In genomic region chr11:113147535-113148197, GRCm38 (mm10) we compare ENCODE assay signal across 10 mouse cellular contexts.
A peak's percentile ranks its signal among the peaks of the same experiment; 100 is the strongest.
DNase-seq lines count a peak whose midpoint lies in the region; ATAC-seq and TF ChIP-seq lines count a peak whose summit lies in the region.
"Had no signal": no experiment of that assay in that cellular context is flagged by ENCODE, and none has a peak within 500 bp of the region (broad histone marks: within the 10 kb centered on the region; RNA-seq: fewer than 3 reads in every experiment).

No protein-coding gene starts in this region.

- intact Hi-C loops in heart, postnatal 36 days (cut with DNase I): no loop called here

- H3K9me3 ChIP-seq in heart, embryonic 15.5 days (replicated peaks): no peaks in the 10 kb centered on the region
- H3K9me3 ChIP-seq in midbrain, embryonic 10.5 days (replicated peaks): no peaks in the 10 kb centered on the region
- no peaks in the 10 kb centered on the region for H3K9me3 ChIP-seq in midbrain, postnatal 0 days (ENCODE audit: low read length)
- H3K9me3 ChIP-seq in hindbrain, embryonic 16.5 days (ENCODE audit: control insufficient read depth, low read length): no peaks in the 10 kb centered on the region
- H3K9me3 ChIP-seq in liver, postnatal 0 days (ENCODE audit: low read length): no peaks in the 10 kb centered on the region
- H3K9me3 ChIP-seq: embryonic facial prominence, embryonic 15.5 days had no signal

- H3K4me3 ChIP-seq in heart, embryonic 15.5 days: no peak overlapping the region
- no peak overlapping the region for H3K4me3 ChIP-seq in midbrain, embryonic 10.5 days
- no peak overlapping the region for H3K4me3 ChIP-seq in midbrain, postnatal 0 days (ENCODE audit: low read depth, low read length)
- no peak overlapping the region for H3K4me3 ChIP-seq in hindbrain, embryonic 16.5 days (ENCODE audit: low read length)
- no peak overlapping the region for H3K4me3 ChIP-seq in liver, postnatal 0 days (ENCODE audit: low read depth, low read length)
- H3K4me3 ChIP-seq: embryonic facial prominence, embryonic 15.5 days had no signal

- no peak for TF ChIP-seq EP300 in liver, postnatal 0 days (IDR thresholded peaks at IDR 0.05; ENCODE audit: low read depth)

- 0 out of 2 replicates have a peak overlapping the region, but pooled peaks have one; percentile 15 for H3K27ac ChIP-seq in heart, embryonic 15.5 days
- peak overlapping the region; percentile 59; the same call in 1 of the 2 replicates for H3K27ac ChIP-seq in midbrain, embryonic 10.5 days (replicated peaks)
- H3K27ac ChIP-seq in midbrain, postnatal 0 days (ENCODE audit: low read depth, low read length): no peak overlapping the region
- H3K27ac ChIP-seq in hindbrain, embryonic 16.5 days (ENCODE audit: low read depth, low read length): peak overlapping the region; percentile 26; the same call in 1 of the 2 replicates
- H3K27ac ChIP-seq in liver, postnatal 0 days (ENCODE audit: low read depth): no peak overlapping the region
- H3K27ac ChIP-seq: embryonic facial prominence, embryonic 15.5 days had no signal

- H3K9ac ChIP-seq in heart, embryonic 15.5 days: no peak overlapping the region
- no peak overlapping the region for H3K9ac ChIP-seq in midbrain, postnatal 0 days (replicated peaks; ENCODE audit: low read length, poor library complexity, severe bottlenecking)
- no peak overlapping the region for H3K9ac ChIP-seq in hindbrain, embryonic 16.5 days (ENCODE audit: low read depth, low read length)
- H3K9ac ChIP-seq in liver, postnatal 0 days (replicated peaks): no peak overlapping the region
- H3K9ac ChIP-seq: embryonic facial prominence, embryonic 15.5 days had no signal

- WGBS in heart, embryonic 15.5 days: 63% methylated on average over 17 of the region's 17 CpGs
- 83% methylated on average over 17 of the region's 17 CpGs for WGBS in midbrain, embryonic 10.5 days
- WGBS in midbrain, postnatal 0 days: 69% methylated on average over 17 of the region's 17 CpGs
- 52% methylated on average over 17 of the region's 17 CpGs for WGBS in hindbrain, embryonic 16.5 days
- 58% methylated on average over 17 of the region's 17 CpGs for WGBS in liver, postnatal 0 days (ENCODE audit: insufficient replicate concordance)

- H3K27me3 ChIP-seq in heart, embryonic 15.5 days: no peaks in the 10 kb centered on the region
- no peaks in the 10 kb centered on the region for H3K27me3 ChIP-seq in midbrain, embryonic 10.5 days (ENCODE audit: low read depth, poor library complexity, severe bottlenecking)
- no peaks in the 10 kb centered on the region for H3K27me3 ChIP-seq in midbrain, postnatal 0 days (ENCODE audit: insufficient read depth, low read length)
- no peaks in the 10 kb centered on the region for H3K27me3 ChIP-seq in hindbrain, embryonic 16.5 days (replicated peaks; ENCODE audit: control insufficient read depth, insufficient read depth, low read length)
- no peaks in the 10 kb centered on the region for H3K27me3 ChIP-seq in liver, postnatal 0 days (ENCODE audit: insufficient read depth, low read length)
- H3K27me3 ChIP-seq: embryonic facial prominence, embryonic 15.5 days had no signal

- TF ChIP-seq CTCF in midbrain, postnatal 0 days (IDR thresholded peaks at IDR 0.05): no peak
- no peak for TF ChIP-seq CTCF in liver, postnatal 0 days (IDR thresholded peaks at IDR 0.05; ENCODE audit: low read depth)

- H3K4me2 ChIP-seq in heart, embryonic 15.5 days: no peak overlapping the region
- H3K4me2 ChIP-seq in midbrain, postnatal 0 days (ENCODE audit: low read depth, low read length, poor library complexity, severe bottlenecking): no peak overlapping the region
- no peak overlapping the region for H3K4me2 ChIP-seq in hindbrain, embryonic 16.5 days (ENCODE audit: low read length)
- H3K4me2 ChIP-seq in liver, postnatal 0 days (ENCODE audit: low read depth, low read length): peak overlapping the region; percentile 4; the same call in 1 of the 2 replicates
- H3K4me2 ChIP-seq: embryonic facial prominence, embryonic 15.5 days had no signal

- H3K36me3 ChIP-seq in heart, embryonic 15.5 days: no peaks in the 10 kb centered on the region
- H3K36me3 ChIP-seq in midbrain, embryonic 10.5 days: 0 out of 2 replicates have a peak, but pooled peaks cover 3% of the 10 kb centered on the region
- H3K36me3 ChIP-seq in midbrain, postnatal 0 days (ENCODE audit: insufficient read depth, low read length): no peaks in the 10 kb centered on the region
- no peaks in the 10 kb centered on the region for H3K36me3 ChIP-seq in hindbrain, embryonic 16.5 days (ENCODE audit: control insufficient read depth, insufficient read depth, low read length)
- no peaks in the 10 kb centered on the region for H3K36me3 ChIP-seq in liver, postnatal 0 days (replicated peaks; ENCODE audit: insufficient read depth, low read length)
- H3K36me3 ChIP-seq: embryonic facial prominence, embryonic 15.5 days had no signal

- peaks cover 19% of the 10 kb centered on the region for H3K4me1 ChIP-seq in heart, embryonic 15.5 days (replicated peaks)
- peaks cover 42% of the 10 kb centered on the region for H3K4me1 ChIP-seq in midbrain, embryonic 10.5 days
- peaks cover 6% of the 10 kb centered on the region for H3K4me1 ChIP-seq in midbrain, postnatal 0 days (ENCODE audit: insufficient read depth, low read length)
- H3K4me1 ChIP-seq in hindbrain, embryonic 16.5 days (ENCODE audit: control insufficient read depth, insufficient read depth, low read depth, low read length): peaks cover 31% of the 10 kb centered on the region
- 0 out of 2 replicates have a peak, but pooled peaks cover 2% of the 10 kb centered on the region for H3K4me1 ChIP-seq in liver, postnatal 0 days (ENCODE audit: insufficient read depth)

- ATAC-seq in heart, embryonic 15.5 days (replicated peaks; ENCODE audit: insufficient number of reproducible peaks, insufficient read depth, low FRiP score, low read depth): no peak
- no peak for ATAC-seq in midbrain, postnatal 0 days (ENCODE audit: low FRiP score)
- ATAC-seq in hindbrain, embryonic 16.5 days: peak; percentile 37; the same call in 1 of the 2 replicates
- no peak for ATAC-seq in liver, postnatal 0 days
- ATAC-seq in frontal cortex, adult (ENCODE audit: low TSS enrichment): no peak

- DNase-seq in heart, postnatal 36 days: no peak
- DNase-seq in midbrain, embryonic 10.5 days (ENCODE audit: low spot score): no peak
- no peak for DNase-seq in midbrain, postnatal 0 days (ENCODE audit: low spot score)
- no peak for DNase-seq in liver, postnatal 0 days
- DNase-seq in thymus, postnatal 25 days: no peak
- DNase-seq: kidney, postnatal 36 days had no signal

Comparison
In these comparisons a context has a peak if more than half of its experiments do, and no peak if none do; other contexts are left out.
1. H3K27ac ChIP-seq: peak in heart, embryonic 15.5 days (single experiment), midbrain, embryonic 10.5 days (single experiment) and hindbrain, embryonic 16.5 days (single experiment); none in midbrain, postnatal 0 days (single experiment) and liver, postnatal 0 days (single experiment).